Mouse (Mus musculus) kidney, adult 2 months (tissue): ENCODE results near the gene Rala.

Experiments used
- CTCF ChIP-seq: fragments of 200-500 bp; conservative IDR thresholded peaks from 2 replicates; pipeline ENCODE4 v1.5.1; 2011; ENCODE audit warnings: low read depth, mild to moderate bottlenecking, control low read depth, low read length, moderate library complexity, mixed read lengths; ENCODE audit not compliant: insufficient read depth, insufficient read length
- POLR2A ChIP-seq: fragments of 200-500 bp; IDR thresholded peaks from one replicate; pipeline ENCODE4 v1.6.1; 2011; ENCODE audit warnings: low read depth, low read length, control low read depth

GRCm38 (mm10) chr13:17974734-17975133 is 30.7 kb upstream of the Rala start:
- TF ChIP-seq CTCF (no peak), POLR2A (no peak)
